Mouse (Mus musculus) heart, embryonic 10.5 days (tissue): ENCODE measurements at regions not wholly inside any gene's neighbourhood (a gene's known extent, or its start where the extent isn't known, plus 50 kb on each side); places are given as distances from the start of the nearest gene placed in this dataset.

ENCODE experiments used
- DNase-seq: peaks from one replicate; pipeline ENCODE4 v3.0.0-alpha.2; 2017; ENCODE audit warnings: low spot score
- H3K27ac ChIP-seq: fragments of 300-500 bp; sonication (generic); 2 replicates; pipeline ENCODE4 v1.5.1; 2016; ENCODE audit warnings: mild to moderate bottlenecking
- H3K27me3 ChIP-seq: fragments of 300-500 bp; sonication (generic); 2 replicates; pipeline ENCODE4 v1.6.1; 2016; ENCODE audit warnings: mild to moderate bottlenecking; ENCODE audit not compliant: poor library complexity, insufficient read depth, severe bottlenecking
- H3K36me3 ChIP-seq: fragments of 300-500 bp; sonication (generic); 2 replicates; pipeline ENCODE4 v1.6.1; 2016; ENCODE audit warnings: mild to moderate bottlenecking, moderate library complexity
- H3K4me1 ChIP-seq: fragments of 300-500 bp; sonication (generic); 2 replicates; pipeline ENCODE4 v1.6.1; 2016; ENCODE audit warnings: mild to moderate bottlenecking
- H3K4me3 ChIP-seq: fragments of 300-500 bp; sonication (generic); 2 replicates; pipeline ENCODE4 v1.5.1; 2016; ENCODE audit warnings: mild to moderate bottlenecking, moderate library complexity
- H3K9me3 ChIP-seq: fragments of 300-500 bp; sonication (generic); 2 replicates; pipeline ENCODE4 v1.6.1; 2016; ENCODE audit warnings: mild to moderate bottlenecking, moderate library complexity
- WGBS: fragments of 180-500 bp; shearing (Covaris S2); methylation state at CpG from one replicate; pipeline ENCODE4 v1.1.7; 2016; 5-methylcytosine and 5-hydroxymethylcytosine counted together

- 9% methylated on average over 7 of the region's 7 CpGs for WGBS
- peaks cover 37% of the 10 kb centered on the region for H3K4me1 ChIP-seq
- 0 out of 2 replicates have a peak overlapping the region, but pooled peaks have one; percentile 10 for H3K27ac ChIP-seq
- H3K27me3 ChIP-seq: peaks cover 15% of the 10 kb centered on the region; the same call in 1 of the 2 replicates
- no peaks in the 10 kb centered on the region for H3K9me3 ChIP-seq
- peak overlapping the region; percentile 27; the same call in 1 of the 2 replicates for H3K4me3 ChIP-seq
- no peaks in the 10 kb centered on the region for H3K36me3 ChIP-seq
- DNase-seq: no peak
These were observed 467.3 kb downstream of the Tcerg1l start for GRCm38 (mm10) chr7:137930200-137930599.

- Histone ChIP-seq H3K4me3 (no peak overlapping the region), H3K36me3 (no peaks in the 10 kb centered on the region), H3K27me3 (peaks cover 7% of the 10 kb centered on the region; the same call in 1 of the 2 replicates), H3K27ac (no peak overlapping the region), H3K9me3 (no peaks in the 10 kb centered on the region), H3K4me1 (peaks cover 5% of the 10 kb centered on the region)
- no peak for DNase-seq
- WGBS: 59% methylated on average over 3 of the region's 3 CpGs
These were observed 461.6 kb downstream of the Tcerg1l start for GRCm38 (mm10) chr7:137935896-137936295.

- Histone ChIP-seq H3K27ac (no peak overlapping the region), H3K4me3 (no peak overlapping the region), H3K36me3 (no peaks in the 10 kb centered on the region), H3K9me3 (no peaks in the 10 kb centered on the region), H3K4me1 (no peaks in the 10 kb centered on the region), H3K27me3 (0 out of 2 replicates have a peak, but pooled peaks cover 2% of the 10 kb centered on the region)
- 82% methylated on average over 8 of the region's 8 CpGs for WGBS
- DNase-seq: no peak
These were observed 458.4 kb downstream of the Tcerg1l start for GRCm38 (mm10) chr7:137939116-137939515.

GRCm38 (mm10) chr7:137940084-137940483 is 457.4 kb downstream of the Tcerg1l start:
- H3K36me3 ChIP-seq: no peaks in the 10 kb centered on the region
- no peaks in the 10 kb centered on the region for H3K9me3 ChIP-seq
- no peak overlapping the region for H3K27ac ChIP-seq
- WGBS: 64% methylated on average over 5 of the region's 5 CpGs
- no peak overlapping the region for H3K4me3 ChIP-seq
- H3K4me1 ChIP-seq: no peaks in the 10 kb centered on the region
- DNase-seq: no peak
- H3K27me3 ChIP-seq: no peaks in the 10 kb centered on the region

- Histone ChIP-seq H3K27ac (no peak overlapping the region), H3K4me1 (no peaks in the 10 kb centered on the region), H3K4me3 (no peak overlapping the region), H3K36me3 (no peaks in the 10 kb centered on the region), H3K9me3 (no peaks in the 10 kb centered on the region), H3K27me3 (no peaks in the 10 kb centered on the region)
- no peak for DNase-seq
- 84% methylated on average over 2 of the region's 2 CpGs for WGBS
These were observed 452.5 kb downstream of the Tcerg1l start for GRCm38 (mm10) chr7:137944991-137945390.

GRCm38 (mm10) chr7:137947424-137947823 is 450.1 kb downstream of the Tcerg1l start:
- H3K4me1 ChIP-seq: no peaks in the 10 kb centered on the region
- H3K36me3 ChIP-seq: no peaks in the 10 kb centered on the region
- no peak overlapping the region for H3K4me3 ChIP-seq
- WGBS: 59% methylated on average over 5 of the region's 5 CpGs
- no peak for DNase-seq
- H3K9me3 ChIP-seq: no peaks in the 10 kb centered on the region
- no peaks in the 10 kb centered on the region for H3K27me3 ChIP-seq
- no peak overlapping the region for H3K27ac ChIP-seq

- Histone ChIP-seq H3K27ac (no peak overlapping the region), H3K4me3 (no peak overlapping the region), H3K9me3 (no peaks in the 10 kb centered on the region), H3K36me3 (no peaks in the 10 kb centered on the region), H3K27me3 (0 out of 2 replicates have a peak, but pooled peaks cover 6% of the 10 kb centered on the region), H3K4me1 (no peaks in the 10 kb centered on the region)
- no peak for DNase-seq
- 58% methylated on average over 5 of the region's 5 CpGs for WGBS
These were observed 440.2 kb downstream of the Tcerg1l start for GRCm38 (mm10) chr7:137957354-137957753.

- H3K4me3 ChIP-seq: no peak overlapping the region
- H3K36me3 ChIP-seq: no peaks in the 10 kb centered on the region
- H3K27ac ChIP-seq: no peak overlapping the region
- 72% methylated on average over 5 of the region's 5 CpGs for WGBS
- H3K4me1 ChIP-seq: no peaks in the 10 kb centered on the region
- DNase-seq: no peak
- H3K9me3 ChIP-seq: no peaks in the 10 kb centered on the region
- 0 out of 2 replicates have a peak, but pooled peaks cover 6% of the 10 kb centered on the region for H3K27me3 ChIP-seq
These were observed 439.7 kb downstream of the Tcerg1l start for GRCm38 (mm10) chr7:137957848-137958247.

- WGBS: 47% methylated on average over 3 of the region's 3 CpGs
- H3K27ac ChIP-seq: no peak overlapping the region
- 0 out of 2 replicates have a peak, but pooled peaks cover 6% of the 10 kb centered on the region for H3K27me3 ChIP-seq
- no peaks in the 10 kb centered on the region for H3K36me3 ChIP-seq
- DNase-seq: no peak
- no peaks in the 10 kb centered on the region for H3K4me1 ChIP-seq
- no peaks in the 10 kb centered on the region for H3K9me3 ChIP-seq
- H3K4me3 ChIP-seq: no peak overlapping the region
These were observed 433.9 kb downstream of the Tcerg1l start for GRCm38 (mm10) chr7:137963470-137964095.

- WGBS: 86% methylated on average over 5 of the region's 5 CpGs
- H3K4me3 ChIP-seq: no peak overlapping the region
- H3K27me3 ChIP-seq: no peaks in the 10 kb centered on the region
- H3K9me3 ChIP-seq: no peaks in the 10 kb centered on the region
- no peak overlapping the region for H3K27ac ChIP-seq
- H3K4me1 ChIP-seq: peaks cover 5% of the 10 kb centered on the region; the same call in 1 of the 2 replicates
- no peaks in the 10 kb centered on the region for H3K36me3 ChIP-seq
- no peak for DNase-seq
These were observed 422.8 kb downstream of the Tcerg1l start for GRCm38 (mm10) chr7:137974705-137975104.

- H3K9me3 ChIP-seq: no peaks in the 10 kb centered on the region
- H3K36me3 ChIP-seq: no peaks in the 10 kb centered on the region
- H3K27ac ChIP-seq: no peak overlapping the region
- 81% methylated on average over 1 of the region's 1 CpGs for WGBS
- no peaks in the 10 kb centered on the region for H3K27me3 ChIP-seq
- DNase-seq: no peak
- 0 out of 2 replicates have a peak, but pooled peaks cover 2% of the 10 kb centered on the region for H3K4me1 ChIP-seq
- no peak overlapping the region for H3K4me3 ChIP-seq
These were observed 420.0 kb downstream of the Tcerg1l start for GRCm38 (mm10) chr7:137977527-137977926.

GRCm38 (mm10) chr7:137979361-137979760 is 418.2 kb downstream of the Tcerg1l start:
- no peaks in the 10 kb centered on the region for H3K27me3 ChIP-seq
- 79% methylated on average over 4 of the region's 4 CpGs for WGBS
- DNase-seq: no peak

GRCm38 (mm10) chr7:138005806-138006205 is 391.7 kb downstream of the Tcerg1l start:
- H3K4me3 ChIP-seq: no peak overlapping the region
- 42% methylated on average over 3 of the region's 3 CpGs for WGBS
- no peaks in the 10 kb centered on the region for H3K27me3 ChIP-seq
- no peak overlapping the region for H3K27ac ChIP-seq
- H3K4me1 ChIP-seq: peaks cover 6% of the 10 kb centered on the region; the same call in 1 of the 2 replicates
- DNase-seq: no peak
- H3K9me3 ChIP-seq: no peaks in the 10 kb centered on the region
- no peaks in the 10 kb centered on the region for H3K36me3 ChIP-seq

More at GRCm38 (mm10) chr7:137979361-137979760, 418.2 kb downstream of the Tcerg1l start:
- H3K9me3 ChIP-seq: no peaks in the 10 kb centered on the region
- H3K27ac ChIP-seq: no peak overlapping the region
- H3K36me3 ChIP-seq: no peaks in the 10 kb centered on the region
- H3K4me1 ChIP-seq: no peaks in the 10 kb centered on the region
- no peak overlapping the region for H3K4me3 ChIP-seq
